Mouse (Mus musculus) lung, postnatal 0 days (tissue): ENCODE results near the gene Dpyd.

Experiments used
- CTCF ChIP-seq: IDR thresholded peaks from 2 replicates; pipeline ENCODE4 v1.5.1; 2016; ENCODE audit warnings: antibody characterized with exemption, mild to moderate bottlenecking
- EP300 ChIP-seq: IDR thresholded peaks from 2 replicates; pipeline ENCODE4 v1.6.1; 2016; ENCODE audit warnings: antibody characterized with exemption, mild to moderate bottlenecking, control low read depth

- TF ChIP-seq CTCF: no peak
- TF ChIP-seq EP300: no peak
Observed at GRCm38 (mm10) chr3:119063214-119063613, 501.3 kb downstream of the Dpyd start.
